Mouse (Mus musculus) heart, postnatal 10 days (tissue): Measurements from ENCODE around the gene Xpot. TPM values are rescaled to one million over a fixed set of nuclear protein-coding genes. Genes with fewer than 3 reads are reported as not detected.

ENCODE experiments used
- microRNA-seq, 2 experiments: library from miRNA; unstranded; fragments of <30 nt; microRNA quantifications; one replicate each; pipeline ENCODE4 v1.2.0; 2022
- total RNA-seq, 2 experiments: library from RNA; stranded (reverse); gene quantifications; 2 replicates each; pipeline ENCODE4 v1.2.3; 2021

Gene Xpot
- total RNA-seq, 2 experiments from 2014 or later = 31.7 to 33.8 TPM

Small RNA genes lying within 50 kb of the gene (microRNA-seq; reads per million reads assigned to microRNA genes)
- 0 reads per million in 2 experiments for gene Gm24330

Other genes with a start within 250 kb of the Xpot start
- 100 to 1,000 TPM in 1 of 2 experiments, 10 to 100 TPM in 1; 98.8 to 116 TPM for gene Rassf3, start 150.0 kb downstream of the Xpot start, total RNA-seq
- gene Tbk1, start 39.5 kb downstream of the Xpot start, total RNA-seq = 10 to 100 TPM; 17.3 to 19.5 TPM
- gene D930020B18Rik, start 15.3 kb upstream of the Xpot start, total RNA-seq = not detected
- 1 to 10 TPM; 2.5 to 2.7 TPM for gene BC048403, start 113.6 kb upstream of the Xpot start, total RNA-seq